Mouse (Mus musculus) liver, adult 2 months (tissue): ENCODE data around the gene Iglon5. TPM values are rescaled to one million over a fixed set of nuclear protein-coding genes. Genes with fewer than 3 reads are reported as not detected.

Source experiments
- DNase-seq: peaks from one replicate; pipeline ENCODE4 v3.0.0-alpha.2; 2011; ENCODE audit warnings: low read depth, low spot score; ENCODE audit errors: extremely low read depth
- H3K27ac ChIP-seq: fragments of 200-500 bp; replicated peaks from 2 replicates; pipeline ENCODE4 v1.5.1; 2012; ENCODE audit warnings: low read depth, mild to moderate bottlenecking, control low read depth, inconsistent platforms, low read length; ENCODE audit not compliant: insufficient read depth
- H3K27me3 ChIP-seq: fragments of 200-500 bp; 2 replicates; pipeline ENCODE4 v1.6.1; 2012; ENCODE audit warnings: mild to moderate bottlenecking, moderate library complexity, low read length, inconsistent platforms; ENCODE audit not compliant: control insufficient read depth, insufficient read depth
- H3K36me3 ChIP-seq: fragments of 200-500 bp; 2 replicates; pipeline ENCODE4 v1.6.1; 2012; ENCODE audit warnings: low read length, inconsistent platforms; ENCODE audit not compliant: control insufficient read depth, insufficient read depth
- H3K4me1 ChIP-seq: fragments of 200-500 bp; 2 replicates; pipeline ENCODE4 v1.6.1; 2011; ENCODE audit warnings: low read length; ENCODE audit not compliant: control insufficient read depth, insufficient read depth
- H3K4me3 ChIP-seq: fragments of 200-500 bp; 2 replicates; pipeline ENCODE4 v1.5.1; 2011; ENCODE audit warnings: low read depth, mild to moderate bottlenecking, control low read depth, low read length, moderate library complexity; ENCODE audit not compliant: insufficient read depth
- H3K79me2 ChIP-seq: fragments of 200-500 bp; 2 replicates; pipeline ENCODE4 v1.6.1; 2012; ENCODE audit warnings: inconsistent platforms, mild to moderate bottlenecking, low read length, moderate library complexity; ENCODE audit not compliant: control insufficient read depth, insufficient read depth
- H3K9ac ChIP-seq: fragments of 200-500 bp; 2 replicates; pipeline ENCODE4 v1.6.1; 2012; ENCODE audit warnings: low read depth, mild to moderate bottlenecking, control low read depth, inconsistent platforms, low read length
- CTCF ChIP-seq: fragments of 200-500 bp; IDR thresholded peaks from 2 replicates; pipeline ENCODE4 v1.5.1; 2011; ENCODE audit warnings: low read depth, low read length, control low read depth
- POLR2A ChIP-seq: fragments of 200-500 bp; IDR thresholded peaks from 2 replicates; pipeline ENCODE4 v1.6.1; 2011; ENCODE audit warnings: low read length, control low read depth; ENCODE audit not compliant: insufficient read depth; ENCODE audit errors: extremely low read depth
- WGBS: fragments of 180-500 bp; shearing (Covaris S2); methylation state at CpG from one replicate; pipeline ENCODE4 v1.1.7; 2018; 5-methylcytosine and 5-hydroxymethylcytosine counted together
- polyA plus RNA-seq: library from polyadenylated mRNA; depleted of rRNA; stranded (reverse); fragments of >200 nt; gene quantifications from 2 replicates; pipeline ENCODE4 v1.2.3, GENCODE M21; 2012
- total RNA-seq: library from RNA; depleted of rRNA; stranded (reverse); fragments of >200 nt; gene quantifications from 2 replicates; pipeline ENCODE4 v1.2.3, GENCODE M21; 2014

Gene Iglon5
- total and polyA plus RNA-seq, 2 experiments: 0.18 to 0.81 TPM

DNA sequence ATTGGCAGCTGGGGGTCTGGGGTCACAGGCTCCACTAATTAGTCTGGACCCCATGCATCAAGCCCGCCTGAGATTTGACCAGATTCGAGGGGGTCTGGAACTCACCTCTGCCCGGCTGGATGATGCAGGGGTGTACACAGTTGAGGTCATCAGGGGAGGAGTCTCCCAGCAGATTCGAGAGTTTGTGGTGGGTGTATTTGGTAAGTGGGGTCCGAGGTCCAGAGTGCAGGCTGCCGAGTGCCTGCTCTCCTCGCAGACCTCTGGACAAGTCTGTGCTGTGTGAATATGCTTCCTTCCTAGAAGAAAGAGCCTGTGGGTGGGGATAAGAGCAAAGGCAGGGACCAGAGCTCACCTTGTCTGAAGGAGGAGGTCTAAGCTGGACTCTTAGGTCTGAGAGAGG lies 25.9 kb downstream of the Iglon5 start:
- no peak for TF ChIP-seq POLR2A
- no peak for TF ChIP-seq CTCF
- Histone ChIP-seq H3K36me3 (no peaks in the 10 kb centered on the region), H3K9ac (no peak overlapping the region), H3K4me1 (peaks cover 2% of the 10 kb centered on the region), H3K27me3 (no peaks in the 10 kb centered on the region), H3K79me2 (no peaks in the 10 kb centered on the region), H3K4me3 (no peak overlapping the region), H3K27ac (no peak overlapping the region)
- WGBS: 71% methylated on average over 7 of the region's 7 CpGs
- DNase-seq: no peak

- Histone ChIP-seq H3K27ac (no peak within 1 kb of the TSS), H3K27me3 (no peaks in the 10 kb centered on the region), H3K4me3 (no peak within 1 kb of the TSS), H3K9ac (no peak within 1 kb of the TSS), H3K4me1 (peaks cover 2% of the 10 kb centered on the region), H3K79me2 (no peaks in the 10 kb centered on the region), H3K36me3 (no peaks in the 10 kb centered on the region)
- no peak for DNase-seq
- TF ChIP-seq POLR2A (no peak), CTCF (no peak)
- 71% methylated on average over 4 of the region's 4 CpGs for WGBS
Measured at GRCm38 (mm10) chr7:43462851-43463250, 27.0 kb downstream of the Iglon5 start, which contains the start of gene Vsig10l. Gene Vsig10l, plus strand, starts transcription at chr7:43463151.

DNA sequence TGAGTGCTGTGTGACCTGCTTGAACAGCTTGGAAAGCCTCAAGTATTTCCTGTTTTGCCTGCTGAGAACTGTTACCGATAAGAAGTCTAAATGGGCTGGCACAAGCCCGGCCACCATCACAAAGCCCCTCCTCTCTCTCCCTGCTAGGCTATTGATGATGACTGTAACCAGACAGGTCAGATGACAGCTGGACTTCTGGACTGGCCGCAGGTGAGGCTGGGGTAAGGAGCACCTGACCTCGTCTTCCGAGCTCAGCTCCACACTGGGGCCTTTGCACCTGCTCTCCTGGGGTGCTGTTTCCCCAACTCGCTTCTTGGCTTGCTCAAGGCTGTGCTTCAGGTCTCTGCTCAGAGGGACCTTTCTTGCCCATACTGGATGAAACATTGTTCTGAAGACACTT lies 35.5 kb downstream of the Iglon5 start:
- H3K27ac ChIP-seq: no peak overlapping the region
- H3K27me3 ChIP-seq: no peaks in the 10 kb centered on the region
- H3K4me1 ChIP-seq: peaks cover 33% of the 10 kb centered on the region
- 70% methylated on average over 6 of the region's 6 CpGs for whole genome bisulfite sequencing
- no peak overlapping the region for H3K4me3 ChIP-seq
- H3K9ac ChIP-seq: no peak overlapping the region
- no peak for DNase-seq
- H3K36me3 ChIP-seq: peaks cover 24% of the 10 kb centered on the region
- no peaks in the 10 kb centered on the region for H3K79me2 ChIP-seq
- TF ChIP-seq POLR2A (no peak), CTCF (no peak)

GRCm38 (mm10) chr7:43453599-43454355 lies 36.1 kb downstream of the Iglon5 start:
- WGBS: 42% methylated on average over 14 of the region's 14 CpGs

GRCm38 (mm10) chr7:43452609-43453008 lies 37.3 kb downstream of the Iglon5 start:
- peaks cover 42% of the 10 kb centered on the region for H3K4me1 ChIP-seq
- H3K27ac ChIP-seq: no peak overlapping the region
- H3K36me3 ChIP-seq: peaks cover 24% of the 10 kb centered on the region
- TF ChIP-seq POLR2A (no peak), CTCF (peak; percentile 39)
- 60% methylated on average over 4 of the region's 4 CpGs for WGBS
- no peak overlapping the region for H3K4me3 ChIP-seq
- H3K27me3 ChIP-seq: no peaks in the 10 kb centered on the region
- no peaks in the 10 kb centered on the region; the same call in 1 of the 2 replicates for H3K79me2 ChIP-seq
- no peak for DNase-seq
- no peak overlapping the region for H3K9ac ChIP-seq

More at GRCm38 (mm10) chr7:43453599-43454355, 36.1 kb downstream of the Iglon5 start:
- peak overlapping the region; percentile 42; the same call in 1 of the 2 replicates for H3K27ac ChIP-seq
- DNase-seq: peak; percentile 78
- H3K4me1 ChIP-seq: peaks cover 34% of the 10 kb centered on the region
- H3K9ac ChIP-seq: no peak overlapping the region
- no peak for TF ChIP-seq POLR2A
- no peaks in the 10 kb centered on the region for H3K79me2 ChIP-seq
- no peak overlapping the region for H3K4me3 ChIP-seq
- no peaks in the 10 kb centered on the region for H3K27me3 ChIP-seq
- H3K36me3 ChIP-seq: peaks cover 24% of the 10 kb centered on the region

DNA sequence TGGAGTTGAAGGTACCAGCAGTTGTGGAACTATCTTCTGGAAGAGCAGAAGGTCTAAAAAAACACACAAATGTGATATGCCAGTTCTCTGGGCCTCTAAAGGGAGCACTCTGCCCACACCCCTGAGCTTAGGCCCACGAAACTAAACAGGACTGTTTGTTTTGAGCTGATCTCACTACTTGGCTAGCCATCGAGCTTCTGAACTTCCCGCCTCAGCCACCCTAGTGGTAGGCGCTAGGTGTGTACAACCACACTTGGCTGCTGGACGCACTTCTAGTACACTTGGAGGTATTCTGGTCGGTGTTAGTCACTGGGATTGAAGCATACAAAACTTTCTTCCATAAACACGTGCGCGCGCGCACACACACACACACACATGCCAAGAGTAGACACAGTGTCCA lies 38.1 kb downstream of the Iglon5 start:
- no peak overlapping the region for H3K9ac ChIP-seq
- H3K27ac ChIP-seq: no peak overlapping the region
- 57% methylated on average over 11 of the region's 11 CpGs for WGBS
- H3K4me3 ChIP-seq: no peak overlapping the region
- no peaks in the 10 kb centered on the region for H3K27me3 ChIP-seq
- peaks cover 18% of the 10 kb centered on the region for H3K36me3 ChIP-seq
- peaks cover 47% of the 10 kb centered on the region for H3K4me1 ChIP-seq
- peak; percentile 70 for DNase-seq
- TF ChIP-seq CTCF (peak; percentile 41), POLR2A (no peak)
- H3K79me2 ChIP-seq: no peaks in the 10 kb centered on the region; the same call in 1 of the 2 replicates
